Mouse (Mus musculus) adipocyte (in vitro differentiated cells): ENCODE measurements around the gene Srsf10.
A peak's percentile ranks its signal among the peaks of the same experiment; 100 is the strongest.

Source experiments
- DNase-seq: peaks from one replicate; pipeline ENCODE4 v3.0.0-alpha.2; 2016; ENCODE audit warnings: low spot score

Gene Srsf10

GRCm38 (mm10) chr4:135855080-135855479 lies 467 bp upstream of the Srsf10 start:
- DNase-seq, result no peak

DNA sequence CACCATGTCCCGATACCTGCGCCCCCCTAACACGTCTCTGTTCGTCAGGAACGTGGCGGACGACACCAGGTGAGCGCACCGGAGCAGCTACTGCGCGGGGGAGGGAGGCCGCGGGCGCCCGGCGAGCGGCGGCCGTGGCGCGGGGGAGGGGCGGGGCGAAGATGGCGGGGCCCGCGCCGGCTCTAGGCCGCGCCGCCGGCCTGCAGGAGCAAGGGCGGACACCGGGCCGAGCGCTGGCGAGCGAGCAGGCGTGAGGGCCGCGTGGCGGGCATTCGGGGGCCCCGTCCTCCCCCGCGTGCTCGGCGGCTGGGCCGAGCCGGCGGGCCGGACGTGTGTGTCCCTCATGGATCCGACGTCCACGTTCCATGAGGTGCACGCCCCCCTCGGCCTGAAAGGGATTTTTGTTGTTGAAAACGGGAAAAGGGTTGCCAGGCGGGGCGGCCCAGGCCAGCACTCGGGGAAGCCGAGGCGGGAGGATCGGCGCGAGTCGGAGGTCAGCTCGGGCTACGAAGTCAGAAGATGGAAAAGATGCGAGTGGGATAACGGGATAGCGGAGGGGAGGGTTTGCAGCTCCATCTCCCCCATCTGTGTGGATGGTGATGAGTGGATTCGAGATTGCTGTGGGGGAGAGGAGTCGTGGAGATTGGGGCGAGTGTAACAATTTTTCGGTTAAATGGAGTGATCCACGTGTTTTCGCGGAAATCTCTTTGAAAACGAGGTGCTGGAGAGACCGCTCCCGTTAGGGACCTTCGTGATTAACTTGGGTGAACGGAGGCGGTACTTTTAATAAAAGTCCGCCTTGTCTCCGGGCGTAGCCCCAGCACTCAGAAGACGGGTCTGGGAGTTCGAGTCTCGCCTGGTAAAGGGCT lies 910 bp downstream of the Srsf10 start:
- peak; percentile 63 for DNase-seq

- DNase-seq, result peak; percentile 29
Observed at GRCm38 (mm10) chr4:135857597-135858186, 2.1 kb downstream of the Srsf10 start.

DNA sequence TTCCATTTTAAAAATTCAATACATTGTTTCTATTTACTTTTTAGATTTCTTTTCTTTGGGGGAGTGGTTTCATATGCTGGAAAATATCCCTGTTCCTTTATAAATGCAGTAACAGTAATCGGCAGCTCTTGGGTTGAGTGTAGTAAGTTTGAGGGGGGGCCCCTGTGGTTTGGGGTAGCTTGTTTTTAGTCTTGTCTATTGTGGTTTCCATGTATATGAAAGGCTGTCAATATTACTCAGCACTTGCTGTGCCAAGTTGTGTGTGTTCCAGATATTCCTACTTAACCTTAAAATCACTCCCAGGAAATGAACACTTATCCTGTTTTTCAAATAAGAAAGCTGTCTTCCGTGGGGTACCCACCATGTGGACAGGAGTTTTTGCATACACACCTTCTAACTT lies 13.4 kb downstream of the Srsf10 start:
- peak; percentile 65 for DNase-seq

GRCm38 (mm10) chr4:135870227-135871023 lies 14.9 kb downstream of the Srsf10 start:
- no peak for DNase-seq

DNA sequence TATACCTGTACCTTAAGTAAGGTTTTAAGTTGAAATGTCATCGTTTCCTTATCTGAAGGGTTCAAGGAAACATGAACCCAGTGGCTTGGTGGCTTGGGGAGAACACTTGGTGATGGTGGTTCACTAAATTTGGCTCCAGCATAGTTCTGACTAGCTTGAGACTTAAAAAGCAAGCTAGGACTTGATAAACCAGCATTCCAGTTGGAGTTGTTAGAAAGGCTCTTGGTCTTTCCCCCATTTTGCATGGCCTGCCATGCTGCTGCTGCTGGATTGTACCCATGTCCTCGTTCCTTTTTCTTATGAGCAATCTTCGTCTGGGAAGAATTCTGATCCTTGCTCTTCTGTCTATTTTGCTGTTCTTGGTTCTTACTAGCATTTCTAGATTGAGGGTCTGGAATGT lies 16.5 kb downstream of the Srsf10 start:
- DNase-seq, result peak; percentile 39

DNA sequence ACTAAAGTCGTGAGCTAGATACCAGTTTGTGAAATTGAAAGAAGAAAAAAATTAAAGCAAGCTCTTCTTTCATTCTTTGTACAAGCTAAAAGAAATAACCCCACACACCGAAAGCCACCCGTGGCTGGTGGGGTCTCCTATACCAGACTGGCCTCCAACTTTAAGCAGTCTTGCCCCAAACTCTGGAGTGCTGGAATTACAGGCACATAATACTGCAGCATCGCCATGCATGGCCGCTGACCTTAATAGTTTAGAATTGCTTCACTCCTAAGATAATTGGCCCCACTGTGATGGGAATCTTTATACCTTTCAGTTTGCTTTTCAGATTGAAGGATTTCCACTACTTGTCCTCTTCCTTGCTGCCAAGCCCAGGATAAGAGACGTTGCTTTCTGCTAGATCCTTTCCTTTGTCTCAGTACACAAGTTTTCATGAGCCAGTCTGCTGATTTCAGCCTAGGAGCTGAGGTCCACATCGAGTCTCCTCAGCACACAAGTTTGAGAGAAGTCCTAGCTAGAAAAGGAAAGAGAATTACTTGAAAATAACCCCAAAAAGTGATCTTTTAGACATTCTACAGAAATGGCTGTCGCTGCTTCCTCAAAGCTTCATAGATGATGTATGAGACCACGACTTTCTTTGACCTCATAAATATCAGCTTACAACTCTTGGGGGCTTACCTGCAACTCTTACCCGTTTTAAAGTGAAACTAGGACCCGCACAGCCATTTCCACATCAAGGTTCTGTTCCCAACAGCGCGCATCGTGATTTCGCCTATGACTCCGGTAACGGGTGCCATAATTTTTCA lies 17.2 kb downstream of the Srsf10 start:
- peak; percentile 54 for DNase-seq

GRCm38 (mm10) chr4:135873526-135874202 lies 18.1 kb downstream of the Srsf10 start, which contains the start of gene Pnrc2:
TSS of gene Pnrc2 (minus strand) at chr4:135873850.
- peak; percentile 89 for DNase-seq

GRCm38 (mm10) chr4:135874564-135875535 lies 19.3 kb downstream of the Srsf10 start:
- no peak for DNase-seq

DNA sequence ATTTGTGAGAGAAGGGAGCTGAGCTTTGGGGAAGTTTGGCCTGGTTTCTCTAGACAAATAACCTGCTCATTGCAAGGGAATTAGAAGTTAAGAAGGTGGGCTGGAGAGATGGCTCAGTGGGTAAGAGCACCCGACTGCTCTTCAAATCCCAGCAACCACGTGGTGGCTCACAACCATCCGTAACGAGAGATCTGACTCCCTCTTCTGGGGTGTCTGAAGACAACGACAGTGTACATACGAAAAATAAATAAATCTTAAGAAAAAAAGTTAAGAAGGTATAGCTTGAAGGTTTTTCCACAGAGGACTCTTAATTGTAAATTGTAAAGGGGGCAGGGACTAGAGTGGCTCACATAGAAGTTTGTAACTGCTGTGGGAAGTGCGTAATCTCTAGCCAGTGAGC lies 20.0 kb downstream of the Srsf10 start:
- no peak for DNase-seq

GRCm38 (mm10) chr4:135875991-135876582 lies 20.5 kb downstream of the Srsf10 start:
- DNase-seq, result no peak

- DNase-seq, result peak; percentile 69
Observed at GRCm38 (mm10) chr4:135876583-135877020, 21.1 kb downstream of the Srsf10 start.

GRCm38 (mm10) chr4:135877742-135878141 lies 22.2 kb downstream of the Srsf10 start:
- peak; percentile 73 for DNase-seq

GRCm38 (mm10) chr4:135879021-135879420 lies 23.5 kb downstream of the Srsf10 start:
- no peak for DNase-seq

- DNase-seq, result no peak
Observed at GRCm38 (mm10) chr4:135880018-135880417, 24.5 kb downstream of the Srsf10 start.

DNA sequence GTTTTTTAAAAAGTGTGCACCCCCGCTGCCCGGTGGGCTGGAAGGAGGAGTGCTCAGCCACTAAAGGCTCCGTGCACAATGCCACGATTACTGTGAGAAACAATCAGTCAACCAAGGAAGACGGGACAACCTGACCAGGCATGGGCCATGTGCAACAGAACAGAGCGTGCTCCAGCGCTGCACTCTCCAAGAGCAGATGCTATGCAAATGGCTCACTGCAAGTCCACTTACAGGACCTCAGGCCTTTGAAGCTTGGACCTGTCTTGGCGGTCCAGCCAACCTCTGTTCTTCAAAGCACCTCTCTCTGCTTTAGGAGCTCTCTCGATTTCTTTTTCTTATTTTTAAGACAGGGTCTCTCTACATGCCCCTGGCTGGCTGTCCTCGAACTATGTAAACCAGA lies 25.0 kb downstream of the Srsf10 start:
- no peak for DNase-seq

GRCm38 (mm10) chr4:135882023-135882422 lies 26.5 kb downstream of the Srsf10 start:
- no peak for DNase-seq

DNA sequence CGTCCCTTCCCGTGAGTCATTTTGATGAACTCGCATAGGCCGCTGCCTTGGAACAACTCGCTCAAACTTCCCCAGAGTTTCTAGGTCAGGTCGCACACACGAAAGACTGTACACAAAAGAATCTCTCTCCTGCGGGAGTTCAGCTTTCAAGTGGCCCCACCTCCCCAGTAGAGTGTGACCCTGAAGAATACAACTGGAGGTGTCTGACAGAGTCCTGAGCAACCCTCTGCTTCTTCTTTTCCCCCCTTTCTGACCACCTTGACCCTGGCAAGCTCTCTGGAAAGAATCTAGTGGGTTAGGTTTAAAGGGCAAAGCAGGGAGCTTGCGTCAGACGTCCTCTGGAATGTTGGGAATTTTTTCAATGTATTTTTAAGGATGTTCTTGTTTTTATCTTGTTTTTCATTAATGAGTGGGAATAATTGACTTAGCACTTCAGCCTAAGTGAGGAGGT lies 27.9 kb downstream of the Srsf10 start:
- DNase-seq, result no peak

- DNase-seq, result no peak
Observed at GRCm38 (mm10) chr4:135883881-135884516, 28.5 kb downstream of the Srsf10 start.
